Mouse (Mus musculus) cerebellum, adult 9-10 months (tissue): ENCODE data around the gene Tango2.
A peak's percentile ranks its signal among the peaks of the same experiment; 100 is the strongest.
"Not testable (repeated sequence)": the region's sequence is repeated elsewhere in the genome, so short reads cannot be mapped to it uniquely, and the experiment has no call there.

Source experiments
- DNase-seq: peaks from one replicate; pipeline ENCODE4 v3.0.0; 2022

The Tango2 gene

GRCm38 (mm10) chr16:18342650-18343570, 5.0 kb downstream of the Tango2 start:
- DNase-seq, result peak; percentile 62

- no peak for DNase-seq
These were observed 5.8 kb downstream of the Tango2 start for GRCm38 (mm10) chr16:18342076-18342475.

DNA sequence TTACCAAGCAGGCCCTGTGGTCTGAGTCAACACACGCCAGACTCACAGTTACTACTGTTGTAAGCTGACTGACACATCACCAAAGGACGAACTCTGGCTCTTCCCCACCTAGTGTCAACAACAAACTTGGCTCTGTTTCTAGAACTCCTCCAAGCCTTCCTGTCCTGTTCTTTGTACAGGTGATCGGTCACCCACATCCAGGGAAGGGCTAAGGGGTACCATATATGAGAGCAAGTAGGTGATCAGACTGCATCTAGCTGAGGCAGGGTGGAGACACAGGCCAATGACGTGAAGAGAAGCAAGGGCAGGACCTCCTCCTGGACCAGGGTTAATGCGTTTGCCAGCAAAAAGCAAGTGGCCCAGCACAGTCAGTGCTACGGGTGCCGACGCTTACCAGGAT, 6.3 kb downstream of the Tango2 start:
- DNase-seq, result peak; percentile 36

- DNase-seq, result peak; percentile 41
These were observed 8.0 kb downstream of the Tango2 start for GRCm38 (mm10) chr16:18339866-18340265.

GRCm38 (mm10) chr16:18337261-18337660, 10.6 kb downstream of the Tango2 start:
- no peak for DNase-seq

DNA sequence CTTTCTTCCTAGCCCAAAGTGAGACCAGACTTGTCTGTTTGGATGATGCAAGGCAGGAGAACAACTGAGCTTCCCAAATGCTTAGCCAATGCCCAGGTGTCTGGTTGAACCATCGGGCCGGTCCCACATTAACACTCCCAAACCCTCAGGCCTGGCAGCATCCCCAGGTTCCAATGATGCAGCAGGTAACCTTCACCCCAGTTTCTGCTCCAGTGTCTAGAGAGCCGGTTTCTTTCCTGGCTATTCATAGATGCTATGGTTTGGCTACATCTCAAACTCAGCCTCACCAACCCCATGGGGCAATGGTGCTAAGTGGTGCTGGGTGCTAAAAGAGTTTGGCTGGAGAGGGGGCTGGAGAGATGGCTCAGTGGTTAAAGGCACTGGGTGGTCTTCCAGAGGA, 11.9 kb downstream of the Tango2 start:
- no peak for DNase-seq

GRCm38 (mm10) chr16:18333976-18334375, 13.9 kb downstream of the Tango2 start:
- no peak for DNase-seq

- no peak for DNase-seq
These were observed 19.4 kb downstream of the Tango2 start for GRCm38 (mm10) chr16:18328524-18328923.

DNA sequence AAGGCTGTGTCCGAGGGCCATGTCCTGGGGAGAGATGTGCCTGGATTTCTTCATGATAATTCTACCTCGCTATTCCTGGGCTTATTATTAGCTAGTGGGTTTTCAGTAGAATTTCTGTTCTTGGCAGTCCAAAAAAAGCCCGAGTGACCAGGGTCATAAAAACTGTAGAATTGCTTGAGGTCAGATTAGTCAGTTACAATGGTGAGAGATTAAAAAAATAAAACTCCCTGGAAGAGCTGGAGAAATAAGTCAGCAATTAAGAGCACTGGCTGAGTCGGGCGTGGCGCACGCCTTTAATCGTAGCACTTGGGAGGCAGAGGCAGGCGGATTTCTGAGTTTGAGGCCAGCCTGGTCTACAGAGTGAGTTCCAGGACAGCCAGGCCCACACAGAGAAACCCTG, 20.0 kb downstream of the Tango2 start:
- DNase-seq, result no peak

GRCm38 (mm10) chr16:18325741-18326140, 22.2 kb downstream of the Tango2 start:
- DNase-seq, result no peak

GRCm38 (mm10) chr16:18324031-18324430, 23.9 kb downstream of the Tango2 start:
- no peak for DNase-seq

- no peak for DNase-seq
These were observed 24.4 kb downstream of the Tango2 start for GRCm38 (mm10) chr16:18323460-18323859.

GRCm38 (mm10) chr16:18321443-18321842, 26.5 kb downstream of the Tango2 start:
- no peak for DNase-seq

- DNase-seq, result no peak
These were observed 28.9 kb downstream of the Tango2 start for GRCm38 (mm10) chr16:18318992-18319391.

GRCm38 (mm10) chr16:18308159-18308558, 39.7 kb downstream of the Tango2 start:
- no peak for DNase-seq

DNA sequence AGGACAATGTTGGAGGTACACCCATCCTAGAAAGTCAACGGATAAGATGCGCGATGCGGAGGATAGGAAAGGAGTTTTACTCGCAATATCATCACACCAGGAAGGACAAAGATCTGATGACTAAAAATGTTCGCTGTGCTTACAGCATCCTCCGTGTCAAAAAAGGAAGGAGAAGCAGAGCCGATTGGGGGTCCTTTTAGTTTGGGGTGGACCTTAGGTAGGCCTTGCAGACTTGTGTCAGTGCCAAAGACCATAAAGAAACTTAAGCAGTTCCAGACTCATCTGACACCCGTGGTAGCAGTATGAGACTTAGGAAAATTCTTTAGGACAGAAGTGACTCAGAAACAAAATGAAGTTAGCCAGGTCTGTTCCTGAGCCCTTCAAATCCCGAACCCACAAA, 58.3 kb downstream of the Tango2 start:
- not testable (repeated sequence) for DNase-seq

DNA sequence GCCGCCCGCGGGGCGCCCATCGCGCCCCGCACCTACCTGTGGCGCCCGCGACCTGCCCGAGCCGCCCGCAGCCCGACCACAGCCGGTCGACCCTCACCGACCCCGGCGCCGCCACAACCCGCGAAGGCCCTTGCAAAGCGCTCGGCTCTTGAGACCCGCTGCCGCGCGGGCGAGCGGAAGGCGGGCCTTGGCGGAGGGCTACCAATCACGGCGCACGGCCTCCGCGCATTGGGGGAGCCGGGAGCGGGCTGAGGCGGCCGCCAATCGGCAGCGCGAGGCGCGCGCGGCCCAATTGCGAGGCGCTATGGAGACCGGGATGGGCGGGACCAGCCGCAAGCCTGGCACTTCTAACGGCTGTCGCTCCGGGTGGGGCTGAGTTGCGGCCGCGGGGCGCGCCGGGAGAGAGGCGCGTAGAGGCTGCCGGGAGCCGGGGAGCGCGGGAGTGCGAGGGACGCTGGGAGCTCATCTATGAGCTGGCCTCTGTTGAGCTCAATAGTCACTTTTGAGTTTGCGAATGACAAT, 58.8 kb downstream of the Tango2 start, which contains the start of gene Dgcr8:
Dgcr8 (minus strand) TSS at position 180 of the 522 bp plus-strand sequence.
- peak; percentile 97 for DNase-seq

DNA sequence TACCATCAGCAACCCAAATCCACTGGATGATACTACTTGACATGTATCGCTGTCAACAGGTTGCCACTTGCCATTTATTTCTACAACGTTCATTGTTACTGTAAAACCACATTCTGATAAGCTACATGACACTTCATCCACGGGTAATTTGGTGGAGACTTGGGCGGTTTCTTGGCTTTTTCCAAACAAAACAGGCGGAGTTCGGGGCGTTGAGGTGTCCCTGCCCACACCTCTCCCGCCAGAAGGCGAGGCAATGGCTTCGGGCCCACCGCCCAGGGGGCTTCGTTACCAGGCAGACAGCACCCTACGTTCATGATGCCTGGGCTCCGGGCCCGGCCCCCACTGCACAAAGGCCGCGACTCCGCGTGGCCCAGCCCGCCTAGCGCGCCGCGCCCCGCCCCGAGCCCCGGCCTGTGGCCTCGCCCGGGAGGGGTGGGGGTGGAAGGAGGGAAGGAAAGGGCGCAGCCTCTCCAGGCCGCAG, 59.3 kb downstream of the Tango2 start:
- no peak for DNase-seq

GRCm38 (mm10) chr16:18288166-18288565, 59.7 kb downstream of the Tango2 start:
- no peak for DNase-seq

GRCm38 (mm10) chr16:18275166-18275565, 72.7 kb downstream of the Tango2 start:
- DNase-seq, result no peak

DNA sequence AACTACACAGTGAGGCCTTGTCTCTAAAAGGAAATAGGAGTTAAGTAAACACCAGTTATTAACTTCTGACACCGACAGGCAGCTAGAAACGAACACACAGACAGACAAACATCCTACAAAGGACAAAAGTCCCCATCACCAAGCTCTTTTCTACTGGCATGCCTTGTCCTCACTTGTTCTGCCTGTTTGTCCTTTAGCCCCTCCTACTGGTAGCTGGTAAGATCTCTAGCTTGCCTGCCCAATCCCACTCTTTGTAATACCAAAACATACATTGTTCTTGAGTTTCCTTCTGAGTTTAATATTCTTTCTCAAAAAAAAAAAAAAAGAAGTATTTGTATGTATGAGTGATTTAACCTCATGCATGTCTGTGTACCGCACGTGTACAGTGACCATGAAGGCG, 79.7 kb downstream of the Tango2 start:
- no peak for DNase-seq

DNA sequence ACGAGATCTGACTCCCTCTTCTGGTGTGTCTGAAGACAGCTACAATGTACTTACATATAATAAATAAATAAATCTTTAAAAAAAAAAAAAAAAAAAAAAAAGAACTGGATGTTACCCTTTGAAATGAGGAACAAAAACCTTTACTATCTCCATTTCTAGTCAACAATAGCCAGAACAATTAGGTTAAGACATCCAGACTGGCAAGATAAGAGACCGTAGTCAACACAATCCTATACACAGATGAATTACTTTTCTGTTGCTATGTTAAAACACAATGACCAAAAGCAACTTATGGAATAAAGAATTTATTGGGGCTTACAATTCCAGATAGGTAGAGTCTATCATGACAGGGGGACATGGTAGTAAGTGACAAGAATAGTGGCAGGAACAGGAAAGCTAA, 82.9 kb downstream of the Tango2 start:
- DNase-seq, result no peak

DNA sequence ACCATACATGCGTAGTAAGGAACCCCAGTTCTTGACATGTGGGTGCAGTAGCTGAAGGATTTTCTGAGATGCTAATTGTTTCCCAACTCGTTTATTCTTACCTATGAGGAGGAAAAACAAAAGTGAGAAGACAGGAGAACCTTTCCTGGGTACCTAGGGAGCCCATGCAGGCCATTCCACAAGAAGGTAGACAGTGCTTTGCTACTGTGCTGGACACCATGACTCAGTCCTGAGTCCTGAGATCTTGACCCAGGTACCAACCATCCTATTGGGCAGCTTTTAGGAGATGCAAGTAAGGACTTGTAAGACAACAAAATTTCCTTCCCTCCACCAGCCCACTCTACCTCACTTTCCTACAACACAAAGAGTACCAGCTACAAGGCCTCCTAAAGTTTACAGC, 89.7 kb downstream of the Tango2 start, which contains the start of gene Gm49776:
Gm49776 (minus strand) TSS at position 101 of the 400 bp plus-strand sequence.
- DNase-seq, result no peak

- no peak for DNase-seq
These were observed 94.0 kb downstream of the Tango2 start for GRCm38 (mm10) chr16:18253866-18254265.
